Mouse (Mus musculus) layer of hippocampus, adult 2 months (tissue): ENCODE data around the gene Tmem135. TPM values are rescaled to one million over a fixed set of nuclear protein-coding genes. Genes with fewer than 3 reads are reported as not detected.

ENCODE experiments used
- DNase-seq, 2 experiments: peaks; one replicate each; pipeline ENCODE4 v3.0.0; 2022; ENCODE audit warnings: low spot score in 2 of 2
- H3K27ac ChIP-seq: fragments of 200-600 bp; 2 replicates; pipeline ENCODE4 v1.8.1; 2022
- H3K4me3 ChIP-seq: fragments of 200-600 bp; 2 replicates; pipeline ENCODE4 v1.8.1; 2022; ENCODE audit warnings: mild to moderate bottlenecking
- CTCF ChIP-seq: fragments of 200-600 bp; conservative IDR thresholded peaks from 2 replicates; pipeline ENCODE4 v1.8.1; 2022; ENCODE audit warnings: antibody characterized with exemption, mild to moderate bottlenecking, moderate library complexity
- total RNA-seq, 2 experiments: library from RNA; stranded (reverse); gene quantifications; 2 replicates each; pipeline ENCODE4 v1.2.3; 2021

Gene Tmem135
- total RNA-seq, 2 experiments from 2014 or later = 73.3 to 74.1 TPM

- no peak overlapping the region for H3K27ac ChIP-seq
- TF ChIP-seq CTCF = no peak
- no peak overlapping the region for H3K4me3 ChIP-seq
- DNase-seq = no peak
Measured at GRCm38 (mm10) chr7:89392388-89392787, 11.6 kb downstream of the Tmem135 start.

- DNase-seq = no peak
- no peak overlapping the region for H3K4me3 ChIP-seq
- TF ChIP-seq CTCF = no peak
- H3K27ac ChIP-seq = no peak overlapping the region
Measured at GRCm38 (mm10) chr7:89391831-89392230, 12.2 kb downstream of the Tmem135 start.

GRCm38 (mm10) chr7:89391281-89391680, 12.7 kb downstream of the Tmem135 start:
- no peak for TF ChIP-seq CTCF

GRCm38 (mm10) chr7:89390660-89391059, 13.4 kb downstream of the Tmem135 start:
- no peak for DNase-seq
- H3K4me3 ChIP-seq = no peak overlapping the region
- no peak for TF ChIP-seq CTCF
- H3K27ac ChIP-seq = no peak overlapping the region

More at GRCm38 (mm10) chr7:89391281-89391680, 12.7 kb downstream of the Tmem135 start:
- no peak for DNase-seq
- Histone ChIP-seq H3K4me3 (no peak overlapping the region), H3K27ac (no peak overlapping the region)

GRCm38 (mm10) chr7:89388981-89389380, 15.0 kb downstream of the Tmem135 start:
- TF ChIP-seq CTCF = no peak
- H3K27ac ChIP-seq = no peak overlapping the region
- DNase-seq = no peak
- H3K4me3 ChIP-seq = no peak overlapping the region

- DNase-seq = no peak
- no peak overlapping the region for H3K4me3 ChIP-seq
- TF ChIP-seq CTCF = no peak
- H3K27ac ChIP-seq = no peak overlapping the region
Measured at GRCm38 (mm10) chr7:89382892-89383291, 21.1 kb downstream of the Tmem135 start.

- no peak overlapping the region for H3K4me3 ChIP-seq
- DNase-seq = no peak
- peak overlapping the region; percentile 43; the same call in 1 of the 2 replicates for H3K27ac ChIP-seq
- TF ChIP-seq CTCF = no peak
Measured at GRCm38 (mm10) chr7:89380935-89381705, 22.9 kb downstream of the Tmem135 start.

- no peak for TF ChIP-seq CTCF
Measured at GRCm38 (mm10) chr7:89371623-89372295, 32.3 kb downstream of the Tmem135 start.

GRCm38 (mm10) chr7:89370917-89371316, 33.1 kb downstream of the Tmem135 start:
- H3K4me3 ChIP-seq = no peak overlapping the region
- no peak overlapping the region for H3K27ac ChIP-seq
- peak; percentile 20 to 54 for DNase-seq
- peak; percentile 80 for TF ChIP-seq CTCF

More at GRCm38 (mm10) chr7:89371623-89372295, 32.3 kb downstream of the Tmem135 start:
- no peak overlapping the region for H3K27ac ChIP-seq
- no peak overlapping the region for H3K4me3 ChIP-seq
- no peak for DNase-seq

- TF ChIP-seq CTCF = no peak
- no peak overlapping the region for H3K4me3 ChIP-seq
- DNase-seq = no peak
- no peak overlapping the region for H3K27ac ChIP-seq
Measured at GRCm38 (mm10) chr7:89370086-89370485, 33.9 kb downstream of the Tmem135 start.

- H3K27ac ChIP-seq = no peak overlapping the region
- no peak overlapping the region for H3K4me3 ChIP-seq
- no peak for DNase-seq
- no peak for TF ChIP-seq CTCF
Measured at GRCm38 (mm10) chr7:89367643-89368042, 36.4 kb downstream of the Tmem135 start.

GRCm38 (mm10) chr7:89365135-89365880, 38.7 kb downstream of the Tmem135 start:
- H3K27ac ChIP-seq = no peak overlapping the region
- peak in 1 of 2 experiments; percentile 20 for DNase-seq
- no peak for TF ChIP-seq CTCF

GRCm38 (mm10) chr7:89363975-89364374, 40.0 kb downstream of the Tmem135 start:
- H3K4me3 ChIP-seq = no peak overlapping the region
- no peak for TF ChIP-seq CTCF
- H3K27ac ChIP-seq = no peak overlapping the region
- no peak for DNase-seq

More at GRCm38 (mm10) chr7:89365135-89365880, 38.7 kb downstream of the Tmem135 start:
- H3K4me3 ChIP-seq = no peak overlapping the region
